Mouse (Mus musculus) T-cell, adult 2 months (primary cell): ENCODE results near the gene Gm21761.
"Not testable (repeated sequence)": the region's sequence is repeated elsewhere in the genome, so short reads cannot be mapped to it uniquely, and the experiment has no call there.

Experiments used
- DNase-seq: peaks from one replicate; pipeline ENCODE4 v3.0.0; 2022; ENCODE audit warnings: low spot score

Gm21761 gene

GRCm38 (mm10) chr13:119929172-119929571 lies at the start of gene Gm21761:
Gm21761 (minus strand) TSS chr13:119929272.
- not testable (repeated sequence) for DNase-seq

DNA sequence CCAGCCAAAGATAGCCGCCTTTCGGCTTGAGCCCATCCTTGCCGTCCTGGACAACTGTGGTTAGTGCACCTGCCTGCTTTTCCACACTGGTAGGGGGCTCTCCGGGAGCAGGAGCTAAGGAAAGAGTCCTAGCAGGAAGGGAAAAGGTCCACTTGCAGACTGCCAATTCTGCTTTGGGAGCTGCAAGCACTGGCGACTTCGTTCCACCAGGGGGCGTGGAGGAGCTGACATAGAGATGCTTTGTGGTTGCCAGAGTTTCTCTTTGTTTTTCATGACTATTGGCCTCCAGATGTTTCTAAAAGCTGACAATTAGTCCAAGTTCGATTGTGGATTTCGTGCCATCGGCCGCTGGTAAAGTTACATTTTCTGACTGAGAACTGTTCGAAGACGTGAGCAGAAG lies 40.1 kb upstream of the Gm21761 start:
- not testable (repeated sequence) for DNase-seq

DNA sequence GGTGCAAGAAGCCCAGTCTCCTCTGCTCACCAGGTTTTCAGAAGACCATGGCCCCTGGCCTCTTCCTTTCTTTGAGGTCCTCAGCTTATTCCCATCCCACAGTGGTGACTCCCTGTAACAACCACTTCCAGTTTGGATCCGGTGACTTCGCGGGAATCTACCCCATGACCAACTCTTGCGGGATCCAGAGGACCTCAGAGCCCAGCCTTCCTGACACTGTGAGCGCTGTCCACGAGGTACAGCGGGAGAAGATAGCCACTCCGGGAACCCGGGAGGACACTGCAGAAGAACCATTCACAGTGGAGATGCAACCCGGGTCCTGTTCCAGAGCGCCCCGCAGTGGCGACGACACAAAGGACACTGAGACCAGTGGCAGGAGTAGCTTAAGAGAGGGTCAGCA lies 39.1 kb upstream of the Gm21761 start:
- DNase-seq = not testable (repeated sequence)

DNA sequence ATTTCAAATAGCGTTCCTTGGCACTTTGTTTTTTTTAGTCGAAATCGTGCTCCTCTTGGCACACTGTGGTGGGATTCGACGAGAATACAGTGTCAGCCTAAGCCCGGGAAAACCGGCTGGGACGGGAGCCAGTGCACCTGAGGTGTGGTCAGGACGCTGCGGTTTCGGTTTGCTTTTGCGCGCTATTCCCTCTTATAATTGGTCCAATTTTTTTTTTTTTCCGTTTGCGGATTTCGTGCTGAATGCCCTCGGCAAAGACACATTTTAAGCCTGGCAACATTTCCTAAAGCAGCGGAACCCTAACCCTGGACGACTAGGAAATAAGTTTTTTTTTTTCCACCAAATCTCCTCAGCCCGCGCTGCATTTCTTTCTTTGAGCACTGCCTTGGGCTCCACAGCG lies 36.9 kb upstream of the Gm21761 start:
- not testable (repeated sequence) for DNase-seq

- DNase-seq = not testable (repeated sequence)
Observed at GRCm38 (mm10) chr13:119965302-119965952, 36.4 kb upstream of the Gm21761 start.

- DNase-seq = not testable (repeated sequence)
Observed at GRCm38 (mm10) chr13:119962856-119963255, 33.8 kb upstream of the Gm21761 start.

DNA sequence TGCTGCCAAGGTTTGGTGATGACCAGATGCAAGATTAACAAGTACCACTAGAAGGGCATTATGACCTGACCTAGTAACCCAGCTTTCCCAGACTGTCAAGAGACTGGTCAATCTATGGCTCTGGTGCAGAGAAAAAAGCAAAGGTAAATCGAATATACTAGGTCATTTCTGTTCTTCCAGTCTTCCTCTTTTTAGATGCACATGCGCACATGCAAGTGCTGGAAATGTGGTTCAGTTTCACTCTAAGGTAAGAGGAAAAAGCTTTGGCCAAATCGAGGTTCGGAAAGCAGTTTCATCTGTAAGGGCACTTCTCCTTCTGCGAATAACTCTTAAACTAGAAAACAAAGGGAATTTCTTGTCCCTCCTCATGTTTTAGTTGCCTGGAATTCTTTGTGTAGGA lies 26.5 kb upstream of the Gm21761 start:
- DNase-seq = not testable (repeated sequence)

- DNase-seq = not testable (repeated sequence)
Observed at GRCm38 (mm10) chr13:119955089-119955488, 26.0 kb upstream of the Gm21761 start.

DNA sequence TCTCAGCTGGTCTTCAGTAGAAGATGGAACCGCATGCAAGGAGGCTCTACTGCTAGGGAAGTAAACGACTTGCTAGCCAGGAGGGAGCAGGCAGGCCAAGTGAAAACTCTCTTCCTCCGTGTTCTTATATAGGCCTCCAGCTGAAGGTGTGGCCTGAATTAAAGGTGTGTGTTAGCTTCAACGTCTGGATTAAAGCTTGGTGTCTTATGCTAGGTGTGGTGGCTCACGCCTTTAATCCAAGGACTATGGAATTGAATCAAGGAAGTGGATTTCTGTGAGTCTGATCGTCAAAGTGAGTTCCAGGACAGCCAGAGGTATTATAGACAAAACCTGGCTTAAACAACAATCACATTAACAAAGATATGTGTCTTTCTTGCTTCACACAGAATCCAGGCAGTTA lies 21.6 kb upstream of the Gm21761 start, which contains the start of gene B020031M17Rik:
TSS of gene B020031M17Rik (minus strand) at position 101 of the 400 bp plus-strand sequence.
- DNase-seq = not testable (repeated sequence)

GRCm38 (mm10) chr13:119924597-119925340 lies 4.3 kb downstream of the Gm21761 start:
- DNase-seq = not testable (repeated sequence)

GRCm38 (mm10) chr13:119916966-119917722 lies 11.9 kb downstream of the Gm21761 start:
- DNase-seq = not testable (repeated sequence)

GRCm38 (mm10) chr13:119916449-119916848 lies 12.6 kb downstream of the Gm21761 start:
- not testable (repeated sequence) for DNase-seq

GRCm38 (mm10) chr13:119898549-119898948 lies 30.5 kb downstream of the Gm21761 start:
- DNase-seq = not testable (repeated sequence)

DNA sequence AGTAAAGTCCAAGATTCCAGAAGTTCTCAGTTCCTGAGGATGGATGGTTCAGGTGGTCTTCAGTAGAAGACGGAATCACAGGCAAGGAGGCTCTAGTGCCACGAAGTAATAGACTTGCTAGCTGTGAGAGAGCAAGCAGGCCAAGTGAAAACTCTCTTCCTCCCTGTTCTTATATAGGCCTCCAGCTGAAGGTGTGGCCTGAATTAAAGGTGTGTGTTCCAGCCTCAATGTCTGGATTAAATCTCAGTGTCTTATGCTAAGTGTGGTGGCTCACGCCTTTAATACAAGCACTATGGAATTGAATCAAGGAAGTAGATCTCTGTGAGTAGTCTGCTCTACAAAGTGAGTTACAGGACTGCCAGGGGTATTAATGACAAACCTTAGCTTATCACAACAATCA lies 34.4 kb downstream of the Gm21761 start, which contains the start of gene Tcstv1:
TSS of gene Tcstv1 (minus strand) at position 101 of the 400 bp plus-strand sequence.
- DNase-seq = not testable (repeated sequence)

DNA sequence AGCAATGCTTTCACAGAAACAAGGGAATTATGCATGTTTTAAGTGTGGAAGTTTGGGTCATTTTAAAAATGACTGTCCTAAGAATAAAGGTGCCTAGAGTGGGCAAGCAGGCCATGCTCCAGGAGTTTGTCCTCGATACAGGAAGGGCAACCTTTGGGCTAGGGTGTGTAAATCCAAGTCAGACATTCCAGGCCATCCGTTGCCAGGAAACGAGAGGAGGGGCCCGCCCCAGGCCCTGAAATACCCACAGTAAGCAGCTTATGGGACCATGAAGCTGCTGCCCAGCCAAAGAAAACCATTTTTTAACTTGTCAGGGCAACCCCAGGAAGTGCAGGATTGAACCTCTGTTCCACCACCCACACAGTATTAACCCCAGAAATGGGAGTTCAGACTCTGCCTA lies 42.2 kb downstream of the Gm21761 start:
- DNase-seq = not testable (repeated sequence)

DNA sequence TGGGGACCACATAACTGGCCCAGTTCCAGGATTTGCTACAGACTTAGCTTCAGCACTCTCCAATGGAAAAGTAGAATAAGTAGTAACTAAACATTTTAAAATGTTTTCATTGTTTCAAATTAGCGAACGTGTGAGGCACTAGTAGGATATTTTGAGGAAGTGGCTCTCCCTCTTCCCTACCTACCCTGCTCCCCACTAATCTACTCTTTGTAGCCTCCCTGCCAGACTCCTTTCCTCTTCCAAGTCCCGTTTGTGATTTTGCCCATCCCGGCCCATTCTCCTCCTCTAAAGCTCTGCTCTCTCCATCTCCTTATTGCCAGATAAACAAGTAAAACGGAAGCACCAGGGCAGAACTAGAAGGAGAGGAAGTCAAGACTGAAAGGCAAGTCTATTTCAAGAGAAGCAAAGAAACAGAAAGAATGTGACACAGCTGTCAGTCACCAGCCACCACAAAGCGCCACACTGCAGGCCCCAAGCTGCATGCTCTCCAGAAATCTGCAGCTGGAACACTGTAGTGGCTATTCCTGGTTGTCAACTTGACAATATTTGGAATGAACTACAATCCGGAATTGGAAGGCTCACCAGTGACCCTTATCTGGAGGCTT lies 64.6 kb downstream of the Gm21761 start:
- not testable (repeated sequence) for DNase-seq

GRCm38 (mm10) chr13:119862399-119862798 lies 66.7 kb downstream of the Gm21761 start:
- not testable (repeated sequence) for DNase-seq
